Mouse (Mus musculus) macrophage (primary cell): ENCODE results near the gene Olfr812. TPM values are rescaled to one million over a fixed set of nuclear protein-coding genes. Genes with fewer than 3 reads are reported as not detected.
"Not testable (repeated sequence)": the region's sequence is repeated elsewhere in the genome, so short reads cannot be mapped to it uniquely, and the experiment has no call there.

ENCODE experiments used
- H3K27ac ChIP-seq: fragments of 350-480 bp; formaldehyde crosslinking; 2 replicates; pipeline ENCODE4 v1.9.0; 2021
- H3K36me3 ChIP-seq: fragments of 350-480 bp; formaldehyde crosslinking; 2 replicates; pipeline ENCODE4 v1.9.0; 2021; ENCODE audit errors: inconsistent target
- H3K4me3 ChIP-seq: fragments of 350-480 bp; formaldehyde crosslinking; 2 replicates; pipeline ENCODE4 v1.9.0; 2021; ENCODE audit errors: inconsistent target
- H3K79me2 ChIP-seq: fragments of 350-480 bp; formaldehyde crosslinking; 2 replicates; pipeline ENCODE4 v1.9.0; 2021; ENCODE audit errors: inconsistent target
- WGBS: methylation state at CpG from one replicate; pipeline ENCODE4 v1.1.7; 2026; ENCODE audit warnings: inconsistent platforms; ENCODE audit not compliant: missing documents; 5-methylcytosine and 5-hydroxymethylcytosine counted together
- polyA plus RNA-seq: library from polyadenylated mRNA; stranded (reverse); fragments of 250-400 nt; gene quantifications from 3 replicates; pipeline ENCODE4 v1.2.4, GENCODE M21; 2018; ENCODE audit warnings: inconsistent platforms
- total RNA-seq, 78 experiments: library from RNA; depleted of rRNA; stranded (reverse); fragments of 250-400 nt; gene quantifications; 1 replicate in 9 of 78; 2 replicates in 24 of 78; 3 replicates in 43 of 78; 4 replicates in 2 of 78; pipeline ENCODE4 v1.2.4; 2018; ENCODE audit warnings: inconsistent platforms in 56 of 78

Gene Olfr812
- total RNA-seq (2018; cell fraction: chromatin; rRNA removed), result not detected
- not detected for total RNA-seq (2018; cell fraction: cytosol; rRNA removed)
- not detected for total RNA-seq (2018; cell fraction: nucleus; rRNA removed)
- polyA plus RNA-seq, result not detected in 3 replicates

GRCm38 (mm10) chr10:129845994-129846393, at the start of gene Olfr812:
Olfr812 (minus strand) TSS chr10:129846094.
- H3K4me3 ChIP-seq, result no peak within 1 kb of the TSS
- no peaks in the 10 kb centered on the region for H3K36me3 ChIP-seq
- H3K79me2 ChIP-seq, result no peaks in the 10 kb centered on the region
- 29% methylated on average over 1 of the region's 1 CpGs for WGBS
- no peak within 1 kb of the TSS for H3K27ac ChIP-seq

GRCm38 (mm10) chr10:129885934-129886333, 40.0 kb upstream of the Olfr812 start:
- Histone ChIP-seq H3K27ac (no peak overlapping the region), H3K36me3 (no peaks in the 10 kb centered on the region), H3K4me3 (no peak overlapping the region), H3K79me2 (no peaks in the 10 kb centered on the region)
- WGBS, result 88% methylated on average over 7 of the region's 7 CpGs

GRCm38 (mm10) chr10:129885496-129885895, 39.6 kb upstream of the Olfr812 start:
- not testable (repeated sequence) for H3K4me3 ChIP-seq, H3K36me3 ChIP-seq, H3K27ac ChIP-seq, H3K79me2 ChIP-seq
- 64% methylated on average over 6 of the region's 6 CpGs for WGBS

GRCm38 (mm10) chr10:129879751-129880150, 33.9 kb upstream of the Olfr812 start, which contains the start of gene Olfr814:
Olfr814 (minus strand) TSS chr10:129879851.
- H3K36me3 ChIP-seq, H3K79me2 ChIP-seq, H3K4me3 ChIP-seq, H3K27ac ChIP-seq: not testable (repeated sequence)
- WGBS, result no CpG with 5 or more reads among the region's 1 CpGs

GRCm38 (mm10) chr10:129855067-129855466, 9.2 kb upstream of the Olfr812 start, which contains the start of gene Olfr813:
Olfr813 (plus strand) TSS chr10:129855367.
- Histone ChIP-seq H3K4me3 (no peak within 1 kb of the TSS), H3K27ac (no peak within 1 kb of the TSS), H3K79me2 (no peaks in the 10 kb centered on the region), H3K36me3 (no peaks in the 10 kb centered on the region)

GRCm38 (mm10) chr10:129847343-129847742, 1.4 kb upstream of the Olfr812 start:
- H3K79me2 ChIP-seq, result no peaks in the 10 kb centered on the region
- WGBS, result 80% methylated on average over 1 of the region's 1 CpGs
- no peaks in the 10 kb centered on the region for H3K36me3 ChIP-seq
- no peak overlapping the region for H3K27ac ChIP-seq
- H3K4me3 ChIP-seq, result no peak overlapping the region

GRCm38 (mm10) chr10:129804296-129804695, 41.6 kb downstream of the Olfr812 start, which contains the start of gene Olfr811:
Olfr811 (minus strand) TSS chr10:129804396.
- no peak within 1 kb of the TSS for H3K27ac ChIP-seq
- H3K36me3 ChIP-seq, result no peaks in the 10 kb centered on the region
- H3K4me3 ChIP-seq, result no peak within 1 kb of the TSS
- WGBS, result 73% methylated on average over 4 of the region's 4 CpGs
- H3K79me2 ChIP-seq, result no peaks in the 10 kb centered on the region

GRCm38 (mm10) chr10:129794817-129795216, 51.1 kb downstream of the Olfr812 start, which contains the start of gene Olfr810:
Olfr810 (minus strand) TSS chr10:129794917.
- H3K27ac ChIP-seq, result no peak within 1 kb of the TSS
- no peaks in the 10 kb centered on the region for H3K36me3 ChIP-seq
- no peak within 1 kb of the TSS for H3K4me3 ChIP-seq
- no peaks in the 10 kb centered on the region for H3K79me2 ChIP-seq

Other genes starting within 250 kb of the Olfr812 start
- gene Olfr796, start 233.5 kb downstream of the Olfr812 start, polyA plus RNA-seq, result not detected in 3 replicates
- not detected in 3 replicates for gene Olfr798, start 218.2 kb downstream of the Olfr812 start, polyA plus RNA-seq
- not detected in 3 replicates for gene Olfr799, start 208.6 kb downstream of the Olfr812 start, polyA plus RNA-seq
- gene Olfr800, start 188.4 kb downstream of the Olfr812 start, polyA plus RNA-seq, result not detected in 3 replicates
- gene Olfr801, start 172.2 kb downstream of the Olfr812 start, polyA plus RNA-seq, result not detected in 3 replicates
- not detected in 3 replicates for gene Olfr802, start 157.9 kb downstream of the Olfr812 start, polyA plus RNA-seq
- gene Olfr803, start 151.8 kb downstream of the Olfr812 start, polyA plus RNA-seq, result not detected in 3 replicates
- not detected in 3 replicates for gene Olfr804, start 142.9 kb downstream of the Olfr812 start, polyA plus RNA-seq
- gene Olfr805, start 116.7 kb downstream of the Olfr812 start, polyA plus RNA-seq, result not detected in 3 replicates
- gene Olfr806, start 104.2 kb downstream of the Olfr812 start, polyA plus RNA-seq, result not detected in 3 replicates
- not detected in 3 replicates for gene Olfr807, start 88.3 kb downstream of the Olfr812 start, polyA plus RNA-seq
- not detected in 3 replicates for gene Olfr808, start 80.6 kb downstream of the Olfr812 start, polyA plus RNA-seq
- gene Olfr809, start 71.5 kb downstream of the Olfr812 start, polyA plus RNA-seq, result not detected in 3 replicates
- gene Olfr810, start 51.2 kb downstream of the Olfr812 start, polyA plus RNA-seq, result not detected in 3 replicates
- not detected in 3 replicates for gene Olfr811, start 41.7 kb downstream of the Olfr812 start, polyA plus RNA-seq
- gene Olfr813, start 9.3 kb upstream of the Olfr812 start, polyA plus RNA-seq, result not detected in 3 replicates
- not detected in 3 replicates for gene Olfr814, start 33.8 kb upstream of the Olfr812 start, polyA plus RNA-seq
- gene Olfr815, start 59.8 kb upstream of the Olfr812 start, polyA plus RNA-seq, result not detected in 3 replicates
- not detected in 3 replicates for gene Olfr816, start 69.5 kb upstream of the Olfr812 start, polyA plus RNA-seq
- gene Olfr818, start 103.0 kb upstream of the Olfr812 start, polyA plus RNA-seq, result not detected in 3 replicates
- not detected in 3 replicates for gene Olfr819, start 121.2 kb upstream of the Olfr812 start, polyA plus RNA-seq
- gene Olfr247, start 130.0 kb upstream of the Olfr812 start, polyA plus RNA-seq, result not detected in 3 replicates
- gene Gm10310, start 139.0 kb upstream of the Olfr812 start, polyA plus RNA-seq, result not detected in 3 replicates
- gene Olfr820, start 166.5 kb upstream of the Olfr812 start, polyA plus RNA-seq, result not detected in 3 replicates
- not detected in 3 replicates for gene Olfr821, start 184.3 kb upstream of the Olfr812 start, polyA plus RNA-seq
- gene Olfr822, start 225.1 kb upstream of the Olfr812 start, polyA plus RNA-seq, result not detected in 3 replicates